Mouse (Mus musculus): ENCODE results near the gene Aatk.

GRCm38 (mm10) chr11:120042141-120042838, 4.7 kb downstream of the Aatk start:
- no peak for TF ChIP-seq CTCF (IDR thresholded peaks at IDR 0.05; ENCODE audit: control insufficient read depth, insufficient read depth, insufficient read length)
- TF ChIP-seq MAX (IDR thresholded peaks at IDR 0.05): no peak
- TF ChIP-seq CEBPB (IDR thresholded peaks at IDR 0.05; ENCODE audit: low read depth): no peak
